16 mouse cellular contexts compared by ENCODE assay signal in the genomic region with DNA sequence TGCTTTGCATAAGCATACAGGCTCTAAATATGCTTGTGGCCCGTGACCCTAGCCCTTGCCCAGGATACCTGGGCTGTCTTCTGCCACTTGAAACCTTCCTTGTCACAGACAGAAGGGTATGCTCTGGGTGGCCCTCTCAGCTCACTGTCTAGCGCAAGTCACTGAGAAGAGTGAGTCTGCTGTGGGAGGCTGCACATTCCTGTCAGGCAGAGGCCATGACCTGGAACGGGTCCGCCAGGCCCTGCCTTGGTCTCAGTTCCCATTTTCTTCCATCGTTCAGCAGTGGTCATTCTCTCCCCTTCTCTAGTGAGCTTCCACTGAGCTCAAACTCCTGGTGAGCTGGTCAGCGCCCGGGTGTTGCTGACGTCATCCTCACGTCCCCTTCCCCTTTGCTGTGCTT. TPM values are rescaled to one million over a fixed set of nuclear protein-coding genes. Genes with fewer than 3 reads are reported as not detected.
DNase-seq lines count a peak whose midpoint lies in the region; ATAC-seq and TF ChIP-seq lines count a peak whose summit lies in the region.
"Had no signal": no experiment of that assay in that cellular context is flagged by ENCODE, and none has a peak within 500 bp of the region (broad histone marks: within the 10 kb centered on the region; RNA-seq: fewer than 3 reads in every experiment).

No protein-coding gene starts in this region.

- no peak for ATAC-seq in heart, embryonic 12.5 days (ENCODE audit: insufficient number of reproducible peaks, low FRiP score)
- no peak for ATAC-seq in G1E (ENCODE audit: extremely low read depth, insufficient number of reproducible peaks, low FRiP score, poor library complexity, severe bottlenecking)
- ATAC-seq in kidney, embryonic 15.5 days (replicated peaks; ENCODE audit: low FRiP score) = peak; percentile 76
- ATAC-seq in liver, embryonic 15.5 days (ENCODE audit: insufficient read depth) = peak; percentile 20; the same call in 1 of the 2 replicates
- no peak for ATAC-seq in hindbrain, embryonic 14.5 days (ENCODE audit: low FRiP score)
- ATAC-seq: inflammation-experienced regulatory T-cells, adult 6 months had no signal

- no peak overlapping the region for H3K9ac ChIP-seq in heart, adult 2 months (ENCODE audit: low read depth, low read length)
- H3K9ac ChIP-seq in heart, embryonic 12.5 days = no peak overlapping the region
- 0 out of 2 replicates have a peak overlapping the region, but pooled peaks have one; percentile 1 for H3K9ac ChIP-seq in kidney, embryonic 15.5 days
- H3K9ac ChIP-seq in liver, embryonic 15.5 days = no peak overlapping the region
- no peak overlapping the region for H3K9ac ChIP-seq in hindbrain, embryonic 14.5 days
- H3K9ac ChIP-seq: limb, embryonic 12.5 days; midbrain, embryonic 12.5 days had no signal

- H3K4me3 ChIP-seq in heart, adult 2 months = no peak overlapping the region
- no peak overlapping the region for H3K4me3 ChIP-seq in heart, embryonic 12.5 days
- peak overlapping the region; percentile 64; the same call in 1 of the 2 replicates for H3K4me3 ChIP-seq in G1E (ENCODE audit: low read depth, low read length)
- no peak overlapping the region for H3K4me3 ChIP-seq in kidney, embryonic 15.5 days (replicated peaks)
- no peak overlapping the region for H3K4me3 ChIP-seq in liver, embryonic 15.5 days (replicated peaks)
- no peak overlapping the region for H3K4me3 ChIP-seq in hindbrain, embryonic 14.5 days (replicated peaks; ENCODE audit: low read length)
- H3K4me3 ChIP-seq: limb, embryonic 12.5 days; midbrain, embryonic 12.5 days had no signal

- no peak for DNase-seq in heart, adult 2 months
- peak; percentile 34 for DNase-seq in G1E (ENCODE audit: low spot score)
- no peak for DNase-seq in hindbrain, embryonic 14.5 days (ENCODE audit: low spot score)
- no peak for DNase-seq in adrenal gland, postnatal 36 days
- DNase-seq in T-cell, adult 2 months (ENCODE audit: low spot score) = no peak
- DNase-seq: cerebellum, postnatal 10 days; heart, postnatal 36 days; layer of hippocampus, postnatal 36 days; spleen, adult 18-20 months had no signal

- TF ChIP-seq EP300 in heart, adult 2 months (IDR thresholded peaks at IDR 0.05; ENCODE audit: insufficient read depth, low read depth, low read length) = no peak

- intact Hi-C loops in heart, adult 2 months (cut with DNase I) = no loop called here

- no peaks in the 10 kb centered on the region for H3K27me3 ChIP-seq in heart, adult 2 months (ENCODE audit: control insufficient read depth, insufficient read depth, low read length)
- H3K27me3 ChIP-seq in heart, embryonic 12.5 days (replicated peaks) = no peaks in the 10 kb centered on the region
- no peaks in the 10 kb centered on the region; the same call in 1 of the 2 replicates for H3K27me3 ChIP-seq in G1E (ENCODE audit: insufficient read depth, low read length)
- H3K27me3 ChIP-seq in kidney, embryonic 15.5 days = no peaks in the 10 kb centered on the region
- no peaks in the 10 kb centered on the region for H3K27me3 ChIP-seq in liver, embryonic 15.5 days
- no peaks in the 10 kb centered on the region for H3K27me3 ChIP-seq in hindbrain, embryonic 14.5 days (ENCODE audit: control insufficient read depth, insufficient read depth, low read length)
- H3K27me3 ChIP-seq: limb, embryonic 12.5 days; midbrain, embryonic 12.5 days had no signal

- H3K79me2 ChIP-seq in heart, adult 2 months (replicated peaks; ENCODE audit: control insufficient read depth, insufficient read depth, low read length) = no peaks in the 10 kb centered on the region

- TF ChIP-seq CTCF in heart, adult 2 months (IDR thresholded peaks at IDR 0.05) = no peak
- TF ChIP-seq CTCF in G1E (IDR thresholded peaks at IDR 0.05; ENCODE audit: low read depth, low read length) = no peak

- H3K4me1 ChIP-seq in heart, adult 2 months (ENCODE audit: control insufficient read depth, insufficient read depth, low read length) = peaks cover 13% of the 10 kb centered on the region
- peaks cover 51% of the 10 kb centered on the region for H3K4me1 ChIP-seq in heart, embryonic 12.5 days (replicated peaks)
- H3K4me1 ChIP-seq in G1E (ENCODE audit: insufficient read depth, low read depth, low read length) = peaks cover 51% of the 10 kb centered on the region
- peaks cover 52% of the 10 kb centered on the region for H3K4me1 ChIP-seq in kidney, embryonic 15.5 days
- peaks cover 44% of the 10 kb centered on the region for H3K4me1 ChIP-seq in liver, embryonic 15.5 days (replicated peaks)
- H3K4me1 ChIP-seq in hindbrain, embryonic 14.5 days (replicated peaks; ENCODE audit: control insufficient read depth, insufficient read depth, low read length) = no peaks in the 10 kb centered on the region

- peak overlapping the region; percentile 39 for H3K27ac ChIP-seq in heart, adult 2 months
- no peak overlapping the region for H3K27ac ChIP-seq in heart, embryonic 12.5 days (ENCODE audit: poor library complexity, severe bottlenecking)
- H3K27ac ChIP-seq in kidney, embryonic 15.5 days = peak overlapping the region; percentile 82
- peak overlapping the region; percentile 81 for H3K27ac ChIP-seq in liver, embryonic 15.5 days (replicated peaks)
- H3K27ac ChIP-seq in hindbrain, embryonic 14.5 days = no peak overlapping the region
- H3K27ac ChIP-seq: limb, embryonic 12.5 days; midbrain, embryonic 12.5 days had no signal

- H3K9me3 ChIP-seq in heart, embryonic 12.5 days (replicated peaks) = no peaks in the 10 kb centered on the region
- H3K9me3 ChIP-seq in G1E (replicated peaks) = no peaks in the 10 kb centered on the region
- H3K9me3 ChIP-seq in kidney, embryonic 15.5 days (replicated peaks) = no peaks in the 10 kb centered on the region
- no peaks in the 10 kb centered on the region for H3K9me3 ChIP-seq in liver, embryonic 15.5 days (replicated peaks)
- H3K9me3 ChIP-seq in hindbrain, embryonic 14.5 days (ENCODE audit: control insufficient read depth, low read length) = no peaks in the 10 kb centered on the region
- H3K9me3 ChIP-seq: limb, embryonic 12.5 days; midbrain, embryonic 12.5 days had no signal

- 69% methylated on average over 9 of the region's 9 CpGs for WGBS in heart, adult 2 months
- 65% methylated on average over 9 of the region's 9 CpGs for WGBS in heart, embryonic 12.5 days
- WGBS in kidney, embryonic 15.5 days = 38% methylated on average over 9 of the region's 9 CpGs
- WGBS in liver, embryonic 15.5 days (ENCODE audit: insufficient replicate concordance) = 65% methylated on average over 9 of the region's 9 CpGs
- 85% methylated on average over 9 of the region's 9 CpGs for WGBS in hindbrain, embryonic 14.5 days

- no peak overlapping the region for H3K4me2 ChIP-seq in heart, embryonic 12.5 days
- H3K4me2 ChIP-seq in kidney, embryonic 15.5 days = no peak overlapping the region; the same call in 1 of the 2 replicates
- 0 out of 2 replicates have a peak overlapping the region, but pooled peaks have one; percentile 1 for H3K4me2 ChIP-seq in liver, embryonic 15.5 days
- no peak overlapping the region for H3K4me2 ChIP-seq in hindbrain, embryonic 14.5 days (replicated peaks)
- H3K4me2 ChIP-seq: limb, embryonic 12.5 days; midbrain, embryonic 12.5 days had no signal

- TF ChIP-seq POLR2A in heart, adult 2 months (IDR thresholded peaks at IDR 0.05; ENCODE audit: insufficient read depth, low read depth, low read length) = no peak

- no peaks in the 10 kb centered on the region for H3K36me3 ChIP-seq in heart, adult 2 months (ENCODE audit: control insufficient read depth, insufficient read depth, low read length)
- peaks cover 28% of the 10 kb centered on the region for H3K36me3 ChIP-seq in heart, embryonic 12.5 days
- H3K36me3 ChIP-seq in G1E (replicated peaks) = peaks cover 54% of the 10 kb centered on the region
- H3K36me3 ChIP-seq in kidney, embryonic 15.5 days = peaks cover 35% of the 10 kb centered on the region
- H3K36me3 ChIP-seq in liver, embryonic 15.5 days (replicated peaks) = peaks cover 13% of the 10 kb centered on the region
- H3K36me3 ChIP-seq in hindbrain, embryonic 14.5 days (replicated peaks; ENCODE audit: control insufficient read depth, insufficient read depth) = peaks cover 42% of the 10 kb centered on the region

RNA-seq across cellular contexts. Expression of a gene that starts 3.0 kb away (rescaled TPM):
- 10 to 100 TPM; 14.4 to 15.9 TPM for total RNA-seq in heart, adult 2 months (2021)
- polyA plus RNA-seq in heart, adult 2 months (2012; rRNA removed) = 13.6 and 17.7 TPM in 2 replicates
- polyA plus RNA-seq in heart, embryonic 12.5 days (2016; fragmentation: Nextera tagmentation; extraction: Ambion mirVana) = 2.3 and 2.6 TPM in 2 replicates
- total RNA-seq in G1E (2014; fragmentation: Nextera tagmentation) (1.2 TPM in 1 of 2 replicates, not detected in the other), G1E (2017) (0.38 and 0.64 TPM in 2 replicates)
- polyA plus RNA-seq in G1E (2012) = 0.06 and 0.20 TPM in 2 replicates
- 5.0 and 5.3 TPM in 2 replicates for polyA plus RNA-seq in kidney, embryonic 15.5 days (2015; fragmentation: Nextera tagmentation; extraction: Ambion mirVana)
- polyA plus RNA-seq in liver, embryonic 15.5 days (2015; fragmentation: Nextera tagmentation; extraction: Ambion mirVana) = 1.1 and 1.6 TPM in 2 replicates
- 0.67 and 1.5 TPM in 2 replicates for polyA plus RNA-seq in hindbrain, embryonic 14.5 days (2014; fragmentation: Nextera tagmentation; extraction: Ambion mirVana)
- 1 to 10 TPM; 2.2 to 4.7 TPM for total RNA-seq in adrenal gland, postnatal 36 days (2021)

RNA-seq across cellular contexts. Expression of a gene that starts 10.3 kb away (rescaled TPM):
- 1 to 10 TPM; 7.1 to 7.3 TPM for total RNA-seq in heart, adult 2 months (2021)
- polyA plus RNA-seq in heart, adult 2 months (2012; rRNA removed) = 4.7 and 7.0 TPM in 2 replicates
- 0.17 TPM in 1 of 2 replicates, not detected in the other for polyA plus RNA-seq in heart, embryonic 12.5 days (2016; fragmentation: Nextera tagmentation; extraction: Ambion mirVana)
- total RNA-seq in G1E (2014; fragmentation: Nextera tagmentation) = not detected in 2 replicates
- 0.11 TPM in 1 of 2 replicates, not detected in the other for total RNA-seq in G1E (2017)
- polyA plus RNA-seq in G1E (2012) = not detected in 2 replicates
- 0.93 and 1.6 TPM in 2 replicates for polyA plus RNA-seq in kidney, embryonic 15.5 days (2015; fragmentation: Nextera tagmentation; extraction: Ambion mirVana)
- polyA plus RNA-seq in liver, embryonic 15.5 days (2015; fragmentation: Nextera tagmentation; extraction: Ambion mirVana) = 205 and 267 TPM in 2 replicates
- not detected in 2 replicates for polyA plus RNA-seq in hindbrain, embryonic 14.5 days (2014; fragmentation: Nextera tagmentation; extraction: Ambion mirVana)
- total RNA-seq in adrenal gland, postnatal 36 days (2021) = 1 to 10 TPM; 4.5 to 5.3 TPM
- total RNA-seq: layer of hippocampus, postnatal 36 days had no signal
- polyA plus RNA-seq: inflammation-experienced regulatory T-cells, adult 6 months; midbrain, embryonic 12.5 days; neural tube, embryonic 11.5 days had no signal

RNA-seq across cellular contexts. Expression of a gene that starts 47.6 kb away (rescaled TPM):
- total RNA-seq in heart, adult 2 months (2021) = under 1 TPM; 0.82 to 0.86 TPM
- polyA plus RNA-seq in heart, adult 2 months (2012; rRNA removed) = 0.25 and 0.44 TPM in 2 replicates
- 1.4 and 2.2 TPM in 2 replicates for polyA plus RNA-seq in heart, embryonic 12.5 days (2016; fragmentation: Nextera tagmentation; extraction: Ambion mirVana)
- total RNA-seq in G1E (2014; fragmentation: Nextera tagmentation) = not detected in 2 replicates
- total RNA-seq in G1E (2017) = not detected in 2 replicates
- polyA plus RNA-seq in G1E (2012) = not detected in 2 replicates
- 2.6 and 5.0 TPM in 2 replicates for polyA plus RNA-seq in kidney, embryonic 15.5 days (2015; fragmentation: Nextera tagmentation; extraction: Ambion mirVana)
- 434 and 589 TPM in 2 replicates for polyA plus RNA-seq in liver, embryonic 15.5 days (2015; fragmentation: Nextera tagmentation; extraction: Ambion mirVana)
- 2.5 and 3.1 TPM in 2 replicates for polyA plus RNA-seq in hindbrain, embryonic 14.5 days (2014; fragmentation: Nextera tagmentation; extraction: Ambion mirVana)
- 1 to 10 TPM in 1 of 2 experiments, under 1 TPM in 1; 0.16 to 2.0 TPM for total RNA-seq in adrenal gland, postnatal 36 days (2021)
- polyA plus RNA-seq: inflammation-experienced regulatory T-cells, adult 6 months; limb, embryonic 12.5 days; neural tube, embryonic 11.5 days had no signal

RNA-seq across cellular contexts. Expression of a gene that starts 50.6 kb away (rescaled TPM):
- 1 to 10 TPM; 7.3 to 9.4 TPM for total RNA-seq in heart, adult 2 months (2021)
- polyA plus RNA-seq in heart, adult 2 months (2012; rRNA removed) = 13.1 and 14.3 TPM in 2 replicates
- polyA plus RNA-seq in heart, embryonic 12.5 days (2016; fragmentation: Nextera tagmentation; extraction: Ambion mirVana) = 19.1 and 21.1 TPM in 2 replicates
- total RNA-seq in G1E (2014; fragmentation: Nextera tagmentation) (12.2 and 12.5 TPM in 2 replicates), G1E (2017) (5.8 and 6.0 TPM in 2 replicates)
- polyA plus RNA-seq in G1E (2012) = 14.5 and 14.6 TPM in 2 replicates
- 25.8 and 26.3 TPM in 2 replicates for polyA plus RNA-seq in kidney, embryonic 15.5 days (2015; fragmentation: Nextera tagmentation; extraction: Ambion mirVana)
- 8.8 and 8.9 TPM in 2 replicates for polyA plus RNA-seq in liver, embryonic 15.5 days (2015; fragmentation: Nextera tagmentation; extraction: Ambion mirVana)
- polyA plus RNA-seq in hindbrain, embryonic 14.5 days (2014; fragmentation: Nextera tagmentation; extraction: Ambion mirVana) = 21.6 and 24.0 TPM in 2 replicates
- total RNA-seq in adrenal gland, postnatal 36 days (2021) = 10 to 100 TPM; 16.9 to 26.3 TPM

Comparison
In these comparisons a context has a peak if more than half of its experiments do, and no peak if none do; other contexts are left out.
1. H3K27ac ChIP-seq: peak in heart, adult 2 months (single experiment), kidney, embryonic 15.5 days (single experiment) and liver, embryonic 15.5 days (single experiment); none in heart, embryonic 12.5 days (single experiment) and hindbrain, embryonic 14.5 days (single experiment).
2. ATAC-seq: peak in kidney, embryonic 15.5 days (single experiment) and liver, embryonic 15.5 days (single experiment); none in heart, embryonic 12.5 days (single experiment), G1E (single experiment) and hindbrain, embryonic 14.5 days (single experiment).
3. RNA of a gene that starts 10.3 kb away (polyA plus RNA-seq): 205 to 267 TPM in liver, embryonic 15.5 days; 4.7 to 7.0 TPM in heart, adult 2 months, 0.93 to 1.6 TPM in kidney, embryonic 15.5 days, 0.17 TPM in heart, embryonic 12.5 days, not detected in hindbrain, embryonic 14.5 days and not detected in G1E; every median in the first group is over 10 times any median in the second.
4. RNA of a gene that starts 47.6 kb away (polyA plus RNA-seq): 434 to 589 TPM in liver, embryonic 15.5 days; 2.6 to 5.0 TPM in kidney, embryonic 15.5 days, 2.5 to 3.1 TPM in hindbrain, embryonic 14.5 days, 1.4 to 2.2 TPM in heart, embryonic 12.5 days, 0.25 to 0.44 TPM in heart, adult 2 months and not detected in G1E; every median in the first group is over 10 times any median in the second.